Mouse (Mus musculus): Measurements from ENCODE around the gene Nf1. TPM values are rescaled to one million over a fixed set of nuclear protein-coding genes. Genes with fewer than 3 reads are reported as not detected.
A peak's percentile ranks its signal among the peaks of the same experiment; 100 is the strongest.

The Nf1 gene
- polyA plus RNA-seq, 1 experiment from 2014 or later: 5.3 TPM

GRCm38 (mm10) chr11:79329585-79329984, 9.9 kb upstream of the Nf1 start:
- no peak overlapping the region for H3K27ac ChIP-seq (replicated peaks)

GRCm38 (mm10) chr11:79335077-79335476, 4.4 kb upstream of the Nf1 start:
- Histone ChIP-seq H3K9ac (no peak overlapping the region), H3K27me3 (replicated peaks) (no peaks in the 10 kb centered on the region), H3K4me2 (no peak overlapping the region), H3K4me3 (no peak overlapping the region), H3K27ac (replicated peaks) (no peak overlapping the region), H3K4me1 (peaks cover 17% of the 10 kb centered on the region), H3K36me3 (no peaks in the 10 kb centered on the region), H3K9me3 (peaks cover 5% of the 10 kb centered on the region; the same call in 1 of the 2 replicates)
- no peak for ATAC-seq (ENCODE audit: extremely low read depth, insufficient number of reproducible peaks, low FRiP score, low TSS enrichment)
- 83% methylated on average over 6 of the region's 6 CpGs for WGBS

More at GRCm38 (mm10) chr11:79329585-79329984, 9.9 kb upstream of the Nf1 start:
- Histone ChIP-seq H3K9ac (no peak overlapping the region), H3K4me1 (no peaks in the 10 kb centered on the region), H3K4me2 (no peak overlapping the region), H3K9me3 (no peaks in the 10 kb centered on the region), H3K36me3 (no peaks in the 10 kb centered on the region), H3K4me3 (no peak overlapping the region), H3K27me3 (replicated peaks) (no peaks in the 10 kb centered on the region)
- WGBS: 88% methylated on average over 1 of the region's 1 CpGs
- ATAC-seq (ENCODE audit: extremely low read depth, insufficient number of reproducible peaks, low FRiP score, low TSS enrichment): no peak

- H3K4me2 ChIP-seq: no peak overlapping the region
- no peaks in the 10 kb centered on the region for H3K36me3 ChIP-seq
- H3K27me3 ChIP-seq (replicated peaks): no peaks in the 10 kb centered on the region
- no peak for ATAC-seq (ENCODE audit: extremely low read depth, insufficient number of reproducible peaks, low FRiP score, low TSS enrichment)
- peaks cover 5% of the 10 kb centered on the region; the same call in 1 of the 2 replicates for H3K9me3 ChIP-seq
- no peak overlapping the region for H3K4me3 ChIP-seq
- no peak overlapping the region for H3K27ac ChIP-seq (replicated peaks)
- peaks cover 31% of the 10 kb centered on the region for H3K4me1 ChIP-seq
- no peak overlapping the region for H3K9ac ChIP-seq
- WGBS: 84% methylated on average over 5 of the region's 5 CpGs
Observed at GRCm38 (mm10) chr11:79336722-79337267, 2.7 kb upstream of the Nf1 start.

- Histone ChIP-seq H3K4me3 (peak overlapping the region; percentile 95), H3K4me2 (peak overlapping the region; percentile 94), H3K36me3 (peaks cover 8% of the 10 kb centered on the region; the same call in 1 of the 2 replicates), H3K27ac (replicated peaks) (peak overlapping the region; percentile 95), H3K9ac (peak overlapping the region; percentile 100), H3K27me3 (replicated peaks) (no peaks in the 10 kb centered on the region), H3K9me3 (peaks cover 5% of the 10 kb centered on the region; the same call in 1 of the 2 replicates), H3K4me1 (peaks cover 32% of the 10 kb centered on the region)
- WGBS: 38% methylated on average over 4 of the region's 4 CpGs
- ATAC-seq (ENCODE audit: extremely low read depth, insufficient number of reproducible peaks, low FRiP score, low TSS enrichment): no peak
Observed at GRCm38 (mm10) chr11:79338621-79339020, 872 bp upstream of the Nf1 start.

- WGBS: 1% methylated on average over 37 of the region's 63 CpGs
- Histone ChIP-seq H3K27me3 (replicated peaks) (no peaks in the 10 kb centered on the region), H3K9ac (peak overlapping the region; percentile 100), H3K9me3 (peaks cover 5% of the 10 kb centered on the region; the same call in 1 of the 2 replicates), H3K36me3 (peaks cover 19% of the 10 kb centered on the region), H3K27ac (replicated peaks) (peak overlapping the region; percentile 95), H3K4me2 (peak overlapping the region; percentile 94), H3K4me1 (peaks cover 32% of the 10 kb centered on the region), H3K4me3 (peak overlapping the region; percentile 95)
- ATAC-seq (ENCODE audit: extremely low read depth, insufficient number of reproducible peaks, low FRiP score, low TSS enrichment): peak; percentile 72; the same call in 1 of the 2 replicates
Observed at GRCm38 (mm10) chr11:79339808-79340781, 602 bp downstream of the Nf1 start.

GRCm38 (mm10) chr11:79356995-79357394, 17.5 kb downstream of the Nf1 start:
- ATAC-seq (ENCODE audit: extremely low read depth, insufficient number of reproducible peaks, low FRiP score, low TSS enrichment): no peak
- no peak overlapping the region for H3K4me2 ChIP-seq
- 82% methylated on average over 3 of the region's 3 CpGs for WGBS
- H3K4me3 ChIP-seq: no peak overlapping the region
- H3K4me1 ChIP-seq: peaks cover 28% of the 10 kb centered on the region
- H3K9me3 ChIP-seq: no peaks in the 10 kb centered on the region
- no peak overlapping the region for H3K9ac ChIP-seq
- no peaks in the 10 kb centered on the region for H3K36me3 ChIP-seq
- no peak overlapping the region for H3K27ac ChIP-seq (replicated peaks)
- no peaks in the 10 kb centered on the region for H3K27me3 ChIP-seq (replicated peaks)

- H3K27me3 ChIP-seq (replicated peaks): no peaks in the 10 kb centered on the region
- H3K9ac ChIP-seq: no peak overlapping the region
- H3K4me2 ChIP-seq: no peak overlapping the region
- no peaks in the 10 kb centered on the region for H3K9me3 ChIP-seq
- H3K36me3 ChIP-seq: no peaks in the 10 kb centered on the region
- no peak for ATAC-seq (ENCODE audit: extremely low read depth, insufficient number of reproducible peaks, low FRiP score, low TSS enrichment)
- H3K4me3 ChIP-seq: no peak overlapping the region
- 89% methylated on average over 1 of the region's 1 CpGs for WGBS
- H3K4me1 ChIP-seq: peaks cover 28% of the 10 kb centered on the region
- no peak overlapping the region for H3K27ac ChIP-seq (replicated peaks)
Observed at GRCm38 (mm10) chr11:79357397-79357796, 17.9 kb downstream of the Nf1 start.

GRCm38 (mm10) chr11:79364956-79365355, 25.5 kb downstream of the Nf1 start:
- WGBS: 78% methylated on average over 3 of the region's 3 CpGs
- Histone ChIP-seq H3K27ac (replicated peaks) (peak overlapping the region; percentile 58), H3K4me3 (no peak overlapping the region), H3K4me1 (peaks cover 42% of the 10 kb centered on the region), H3K9ac (no peak overlapping the region), H3K36me3 (peaks cover 4% of the 10 kb centered on the region; the same call in 1 of the 2 replicates), H3K27me3 (replicated peaks) (no peaks in the 10 kb centered on the region), H3K4me2 (no peak overlapping the region), H3K9me3 (no peaks in the 10 kb centered on the region)
- ATAC-seq (ENCODE audit: extremely low read depth, insufficient number of reproducible peaks, low FRiP score, low TSS enrichment): no peak

GRCm38 (mm10) chr11:79366284-79366683, 26.8 kb downstream of the Nf1 start:
- ATAC-seq (ENCODE audit: extremely low read depth, insufficient number of reproducible peaks, low FRiP score, low TSS enrichment): no peak
- no peak overlapping the region for H3K9ac ChIP-seq
- H3K4me1 ChIP-seq: peaks cover 42% of the 10 kb centered on the region
- peaks cover 8% of the 10 kb centered on the region for H3K36me3 ChIP-seq
- H3K4me2 ChIP-seq: no peak overlapping the region
- no peaks in the 10 kb centered on the region for H3K27me3 ChIP-seq (replicated peaks)
- no peaks in the 10 kb centered on the region for H3K9me3 ChIP-seq
- no peak overlapping the region for H3K4me3 ChIP-seq
- no peak overlapping the region for H3K27ac ChIP-seq (replicated peaks)
- WGBS: 43% methylated on average over 8 of the region's 8 CpGs

GRCm38 (mm10) chr11:79373031-79373430, 33.5 kb downstream of the Nf1 start:
- no peak overlapping the region for H3K27ac ChIP-seq (replicated peaks)
- ATAC-seq (ENCODE audit: extremely low read depth, insufficient number of reproducible peaks, low FRiP score, low TSS enrichment): no peak
- H3K9me3 ChIP-seq: no peaks in the 10 kb centered on the region
- no peak overlapping the region for H3K4me2 ChIP-seq
- H3K4me3 ChIP-seq: no peak overlapping the region
- no peak overlapping the region for H3K9ac ChIP-seq
- peaks cover 15% of the 10 kb centered on the region for H3K36me3 ChIP-seq
- H3K27me3 ChIP-seq (replicated peaks): no peaks in the 10 kb centered on the region
- peaks cover 6% of the 10 kb centered on the region for H3K4me1 ChIP-seq
- WGBS: 85% methylated on average over 4 of the region's 4 CpGs

- peaks cover 59% of the 10 kb centered on the region for H3K36me3 ChIP-seq
Observed at GRCm38 (mm10) chr11:79398336-79398735, 58.8 kb downstream of the Nf1 start.

More at GRCm38 (mm10) chr11:79398336-79398735, 58.8 kb downstream of the Nf1 start:
- Histone ChIP-seq H3K4me1 (no peaks in the 10 kb centered on the region), H3K27ac (replicated peaks) (no peak overlapping the region), H3K9ac (no peak overlapping the region), H3K27me3 (replicated peaks) (no peaks in the 10 kb centered on the region), H3K9me3 (no peaks in the 10 kb centered on the region), H3K4me2 (no peak overlapping the region), H3K4me3 (no peak overlapping the region)
- WGBS: 55% methylated on average over 3 of the region's 3 CpGs
- ATAC-seq (ENCODE audit: extremely low read depth, insufficient number of reproducible peaks, low FRiP score, low TSS enrichment): no peak

Measured in heart, embryonic 13.5 days (tissue).